Mouse (Mus musculus): ENCODE results near the gene Mtpn.
A peak's percentile ranks its signal among the peaks of the same experiment; 100 is the strongest.

The Mtpn gene

GRCm38 (mm10) chr6:35479651-35480335, 59.9 kb downstream of the Mtpn start:
- no peak for DNase-seq (ENCODE audit: low read depth, low spot score)
- no peaks in the 10 kb centered on the region for H3K36me3 ChIP-seq (ENCODE audit: control insufficient read depth, insufficient read depth, low read length, poor library complexity, severe bottlenecking)

GRCm38 (mm10) chr6:35476830-35477229, 62.9 kb downstream of the Mtpn start:
- DNase-seq (ENCODE audit: low read depth, low spot score), result no peak
- Histone ChIP-seq H3K27me3 (ENCODE audit: control insufficient read depth, insufficient read depth, low read length, poor library complexity, severe bottlenecking) (no peaks in the 10 kb centered on the region), H3K36me3 (ENCODE audit: control insufficient read depth, insufficient read depth, low read length, poor library complexity, severe bottlenecking) (no peaks in the 10 kb centered on the region)

More at GRCm38 (mm10) chr6:35479651-35480335, 59.9 kb downstream of the Mtpn start:
- no peaks in the 10 kb centered on the region for H3K27me3 ChIP-seq (ENCODE audit: control insufficient read depth, insufficient read depth, low read length, poor library complexity, severe bottlenecking)

- Histone ChIP-seq H3K27me3 (ENCODE audit: control insufficient read depth, insufficient read depth, low read length, poor library complexity, severe bottlenecking) (no peaks in the 10 kb centered on the region), H3K36me3 (ENCODE audit: control insufficient read depth, insufficient read depth, low read length, poor library complexity, severe bottlenecking) (no peaks in the 10 kb centered on the region)
- DNase-seq (ENCODE audit: low read depth, low spot score), result no peak
Observed at GRCm38 (mm10) chr6:35463450-35464395, 76.0 kb downstream of the Mtpn start.

GRCm38 (mm10) chr6:35462484-35462883, 77.2 kb downstream of the Mtpn start:
- Histone ChIP-seq H3K27me3 (ENCODE audit: control insufficient read depth, insufficient read depth, low read length, poor library complexity, severe bottlenecking) (no peaks in the 10 kb centered on the region), H3K36me3 (ENCODE audit: control insufficient read depth, insufficient read depth, low read length, poor library complexity, severe bottlenecking) (no peaks in the 10 kb centered on the region)
- peak; percentile 3 for DNase-seq (ENCODE audit: low read depth, low spot score)

Data from splenic B cell, adult 2 months (primary cell).